Mouse (Mus musculus): ENCODE measurements at regions not wholly inside any gene's neighbourhood (a gene's known extent, or its start where the extent isn't known, plus 50 kb on each side); places are given as distances from the start of the nearest gene placed in this dataset.
"Not testable (repeated sequence)": the region's sequence is repeated elsewhere in the genome, so short reads cannot be mapped to it uniquely, and the experiment has no call there.

- DNase-seq (ENCODE audit: low read depth): no peak
Observed at GRCm38 (mm10) chr16:20854696-20855213, 120.4 kb upstream of the Thpo start.

GRCm38 (mm10) chr16:20838151-20838550 lies 103.8 kb upstream of the Thpo start:
- DNase-seq (ENCODE audit: low read depth): no peak

- no peak for DNase-seq (ENCODE audit: low read depth)
Observed at GRCm38 (mm10) chr16:20836866-20837265, 102.6 kb upstream of the Thpo start.

- not testable (repeated sequence) for DNase-seq (ENCODE audit: low read depth)
Observed at GRCm38 (mm10) chr16:20833838-20834237, 99.5 kb upstream of the Thpo start.

GRCm38 (mm10) chr16:20833301-20833700 lies 99.0 kb upstream of the Thpo start:
- DNase-seq (ENCODE audit: low read depth): no peak

GRCm38 (mm10) chr16:20829732-20830435 lies 95.6 kb upstream of the Thpo start:
- DNase-seq (ENCODE audit: low read depth): peak; percentile 26

- no peak for DNase-seq (ENCODE audit: low read depth)
Observed at GRCm38 (mm10) chr16:20828996-20829731, 94.9 kb upstream of the Thpo start.

GRCm38 (mm10) chr16:20824226-20824625 lies 89.9 kb upstream of the Thpo start:
- DNase-seq (ENCODE audit: low read depth): no peak

- no peak for DNase-seq (ENCODE audit: low read depth)
Observed at GRCm38 (mm10) chr16:20820939-20821338, 86.6 kb upstream of the Thpo start.

- DNase-seq (ENCODE audit: low read depth): no peak
Observed at GRCm38 (mm10) chr16:20819568-20819967, 85.3 kb upstream of the Thpo start.

GRCm38 (mm10) chr16:20818711-20819189 lies 84.4 kb upstream of the Thpo start:
- DNase-seq (ENCODE audit: low read depth): no peak

- no peak for DNase-seq (ENCODE audit: low read depth)
Observed at GRCm38 (mm10) chr16:20814976-20815375, 80.7 kb upstream of the Thpo start.

GRCm38 (mm10) chr16:20814240-20814639 lies 79.9 kb upstream of the Thpo start:
- DNase-seq (ENCODE audit: low read depth): no peak

GRCm38 (mm10) chr16:20812025-20812424 lies 77.7 kb upstream of the Thpo start:
- DNase-seq (ENCODE audit: low read depth): not testable (repeated sequence)

GRCm38 (mm10) chr16:20810322-20810721 lies 76.0 kb upstream of the Thpo start:
- DNase-seq (ENCODE audit: low read depth): no peak

- no peak for DNase-seq (ENCODE audit: low read depth)
Observed at GRCm38 (mm10) chr16:20808263-20808662, 74.0 kb upstream of the Thpo start.

- no peak for DNase-seq (ENCODE audit: low read depth)
Observed at GRCm38 (mm10) chr16:20806739-20807138, 72.4 kb upstream of the Thpo start.

- DNase-seq (ENCODE audit: low read depth): no peak
Observed at GRCm38 (mm10) chr16:20805793-20806192, 71.5 kb upstream of the Thpo start.

GRCm38 (mm10) chr16:20805086-20805485 lies 70.8 kb upstream of the Thpo start:
- DNase-seq (ENCODE audit: low read depth): no peak

- peak; percentile 88 for DNase-seq (ENCODE audit: low read depth)
Observed at GRCm38 (mm10) chr16:20804601-20805017, 70.3 kb upstream of the Thpo start.

GRCm38 (mm10) chr16:20803278-20803930 lies 69.1 kb upstream of the Thpo start:
- DNase-seq (ENCODE audit: low read depth): no peak

GRCm38 (mm10) chr16:20802724-20803123 lies 68.4 kb upstream of the Thpo start:
- DNase-seq (ENCODE audit: low read depth): no peak

GRCm38 (mm10) chr16:20800038-20800437 lies 65.7 kb upstream of the Thpo start:
- DNase-seq (ENCODE audit: low read depth): no peak
